Mouse (Mus musculus) frontal cortex, postnatal 25 days (tissue): Measurements from ENCODE around the gene Actr1a.

ENCODE experiments used
- DNase-seq, 2 experiments: peaks; one replicate each; pipeline ENCODE4 v3.0.0; 2022; ENCODE audit warnings: low spot score in 2 of 2

Gene Actr1a

DNA sequence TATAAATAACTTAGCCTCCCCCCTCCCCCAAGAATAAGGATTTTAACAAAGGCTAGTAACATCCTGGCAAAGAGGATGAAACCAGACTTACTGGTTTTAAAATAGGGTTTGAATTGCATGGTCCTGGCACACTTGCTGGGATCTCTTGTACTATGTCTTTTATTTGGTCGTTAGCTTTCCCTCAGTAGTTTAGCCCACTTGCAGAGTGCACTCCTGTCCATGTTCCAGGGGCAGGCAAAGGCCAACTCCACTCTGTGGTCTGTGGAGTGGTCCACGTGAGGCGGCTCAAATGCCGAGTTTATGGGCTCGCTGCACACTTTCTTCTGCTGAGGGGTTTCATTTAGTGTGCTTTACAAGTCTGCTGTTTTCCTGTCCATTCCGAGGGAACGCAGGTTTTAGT is 4.3 kb upstream of the Actr1a start:
- DNase-seq = no peak

DNA sequence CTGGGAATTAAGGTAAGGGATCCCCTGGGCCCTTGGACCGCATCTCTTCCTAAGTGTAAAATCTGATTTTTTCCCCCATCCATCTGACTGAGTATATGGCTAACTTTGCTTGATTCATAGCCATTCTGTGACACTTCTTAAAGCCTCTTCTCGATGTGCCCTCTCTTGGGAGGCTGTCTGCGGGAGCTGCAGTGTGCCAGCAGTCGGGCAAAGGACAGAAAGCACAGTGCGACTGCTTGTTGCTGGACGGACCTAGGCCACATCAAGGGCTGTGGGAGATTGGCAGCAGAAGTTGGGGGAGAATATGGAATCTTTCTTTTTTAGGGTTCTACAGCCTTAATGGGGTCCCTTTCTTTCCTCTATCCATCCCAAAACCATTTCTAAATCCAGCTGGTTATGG is 3.8 kb upstream of the Actr1a start:
- DNase-seq = no peak

DNA sequence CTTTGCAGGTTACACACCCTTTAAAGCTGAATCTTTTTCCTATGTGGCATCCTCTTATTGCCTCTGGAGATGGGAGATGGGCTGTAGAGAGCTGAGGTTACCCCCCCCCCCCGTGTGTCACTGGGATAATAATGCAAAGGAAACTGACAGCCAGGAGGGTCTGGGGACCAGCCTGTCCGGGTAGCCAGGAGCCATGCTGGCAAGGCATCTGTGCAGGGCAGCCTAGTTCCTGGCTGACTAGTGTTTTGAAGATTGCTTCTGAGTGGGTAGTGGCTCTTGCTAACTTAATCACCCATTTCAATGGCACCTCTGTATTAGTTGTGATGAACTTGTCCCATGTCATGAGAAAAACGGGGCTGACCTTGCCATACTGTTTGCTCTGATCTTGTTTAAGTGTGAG is 2.9 kb upstream of the Actr1a start:
- no peak for DNase-seq

DNA sequence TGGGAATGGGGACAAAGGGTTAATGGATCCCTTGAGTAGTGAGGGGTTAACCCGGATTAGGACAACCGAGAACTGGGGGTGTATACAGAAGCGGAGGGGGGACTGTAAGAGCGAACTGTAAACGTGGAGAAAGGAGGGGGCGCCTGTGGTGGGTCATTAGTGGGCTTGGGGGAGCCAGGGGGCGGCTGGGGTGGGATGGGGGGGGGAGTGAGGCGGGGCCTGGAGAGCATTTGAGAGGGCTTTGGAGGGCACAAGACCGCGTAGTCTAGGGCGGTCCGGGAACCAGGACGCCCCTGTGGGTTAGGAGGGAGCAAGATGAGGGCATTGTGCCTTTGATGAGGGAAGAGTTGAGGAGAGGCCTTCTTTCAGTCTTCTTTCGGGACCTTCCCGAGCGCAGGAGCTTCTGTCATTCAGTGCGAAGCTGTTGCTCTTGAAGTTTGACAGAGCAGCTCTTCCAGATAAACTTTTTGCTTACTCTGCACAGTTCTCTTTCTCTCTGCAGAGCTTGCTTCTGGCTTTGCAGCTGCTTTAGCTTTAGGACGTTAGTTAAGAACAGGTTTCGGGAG is 2.0 kb upstream of the Actr1a start:
- DNase-seq = no peak

DNA sequence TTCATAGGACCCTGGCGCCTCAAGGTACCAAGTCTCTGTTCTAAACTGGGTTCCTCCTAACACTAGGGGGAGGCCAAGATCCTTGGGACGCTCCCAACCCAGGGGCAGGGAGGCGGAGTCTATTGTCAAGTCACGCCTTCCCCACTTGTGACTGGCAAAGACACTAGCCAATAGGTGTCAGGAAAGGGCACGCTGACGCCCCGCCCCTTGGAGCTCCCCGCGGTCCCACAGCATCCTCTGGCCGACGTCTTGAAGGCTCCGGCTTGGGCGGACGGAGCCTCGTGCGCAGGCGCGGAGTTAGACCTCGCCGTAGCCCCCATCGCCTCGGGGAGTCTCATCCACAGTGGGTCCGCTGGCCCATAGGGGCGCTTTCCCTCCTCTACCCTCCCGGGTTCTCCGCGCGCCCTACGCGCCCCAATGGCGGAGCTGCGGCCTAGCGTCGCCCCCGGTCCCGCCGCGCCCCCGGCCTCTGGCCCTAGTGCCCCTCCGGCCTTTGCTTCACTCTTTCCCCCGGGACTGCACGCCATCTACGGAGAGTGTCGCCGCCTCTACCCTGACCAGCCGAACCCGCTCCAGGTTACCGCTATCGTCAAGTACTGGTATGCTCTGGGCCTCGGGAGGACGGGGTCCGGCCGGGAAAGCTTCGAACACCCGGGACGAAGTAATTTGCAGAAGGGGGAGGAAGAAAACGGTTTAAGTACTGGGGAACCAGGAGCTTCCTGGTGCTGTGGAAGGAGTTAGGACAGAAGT is 1.3 kb upstream of the Actr1a start, which contains the start of gene Sufu:
Gene Sufu, plus strand, starts transcription at position 211 of the 750 bp plus-strand sequence.
- peak; percentile 96 to 97 for DNase-seq

DNA sequence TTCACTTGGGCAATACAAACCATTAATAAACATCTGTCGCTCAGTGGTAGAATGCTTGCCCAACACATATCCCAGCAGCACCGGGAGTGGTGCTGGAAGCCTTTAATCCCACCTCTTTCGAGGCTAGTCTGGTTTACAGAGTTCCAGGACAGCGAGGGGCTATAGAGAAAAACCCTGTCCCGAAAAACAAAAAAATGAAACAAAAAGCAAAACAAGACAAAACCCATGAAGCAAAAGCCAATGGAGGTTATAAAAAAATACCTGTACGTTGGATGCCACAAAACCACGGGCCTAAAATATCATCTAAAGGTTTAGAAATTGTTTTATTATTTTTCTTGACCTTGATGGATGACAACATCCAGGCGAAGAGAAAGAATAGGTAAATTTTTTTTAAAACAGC is 561 bp upstream of the Actr1a start:
- no peak for DNase-seq

DNA sequence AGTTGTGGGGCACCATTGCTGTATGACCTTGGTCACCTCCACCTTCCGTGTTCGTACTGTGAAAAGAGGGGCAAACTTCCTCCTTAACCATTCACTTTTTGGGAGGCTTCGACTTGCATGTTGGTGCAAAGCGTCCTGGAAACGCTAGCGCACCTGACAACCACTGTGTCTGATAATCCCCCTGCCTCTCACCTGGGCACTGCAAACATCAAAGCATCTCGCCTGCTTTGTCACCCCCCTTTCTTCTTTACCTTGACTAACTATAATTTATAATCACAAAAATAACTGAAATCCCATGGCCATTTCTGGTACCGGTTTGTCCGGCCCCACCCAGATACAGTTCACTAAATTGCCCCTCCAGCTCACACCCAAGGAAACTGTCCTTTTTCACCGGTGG is 838 bp downstream of the Actr1a start:
- DNase-seq = no peak

DNA sequence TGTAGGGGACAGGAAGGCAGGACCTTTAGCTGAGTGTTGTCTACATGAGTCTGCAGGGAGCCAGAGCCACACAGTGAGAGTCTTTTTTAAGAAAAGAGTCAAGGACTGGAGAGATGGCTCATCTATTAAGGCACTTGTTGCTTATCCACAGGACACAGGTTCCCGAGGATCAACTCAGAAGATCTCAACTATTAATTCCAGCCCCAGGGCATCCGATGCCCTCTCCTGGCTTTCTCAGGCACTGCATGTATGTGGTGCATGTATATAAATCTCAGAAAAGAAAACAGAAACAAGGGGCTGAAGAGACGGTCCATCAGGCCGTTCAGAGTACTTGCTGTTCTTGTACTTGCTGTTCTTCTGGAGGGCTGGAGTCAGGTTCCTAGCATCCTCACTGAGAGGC is 3.5 kb downstream of the Actr1a start:
- DNase-seq = no peak

DNA sequence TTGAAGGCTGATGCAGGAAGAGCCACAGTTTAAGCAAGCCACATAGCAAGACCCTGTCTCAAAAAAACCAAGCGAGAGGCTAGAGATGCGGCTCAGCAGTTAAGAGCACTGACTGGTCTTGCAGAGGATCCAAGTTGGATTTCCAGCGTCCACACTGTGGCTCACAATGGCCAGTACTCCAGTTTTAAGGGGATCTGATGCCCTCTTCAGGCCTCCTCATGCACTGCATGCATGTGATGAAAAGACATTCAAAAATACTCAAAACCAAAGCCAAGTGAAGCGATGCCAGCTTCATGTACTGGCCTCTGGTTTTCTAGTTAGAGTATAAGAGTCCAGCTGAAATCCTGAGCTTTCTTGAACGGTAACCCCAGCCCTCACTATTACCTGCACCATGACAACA is 5.7 kb downstream of the Actr1a start:
- no peak for DNase-seq

DNA sequence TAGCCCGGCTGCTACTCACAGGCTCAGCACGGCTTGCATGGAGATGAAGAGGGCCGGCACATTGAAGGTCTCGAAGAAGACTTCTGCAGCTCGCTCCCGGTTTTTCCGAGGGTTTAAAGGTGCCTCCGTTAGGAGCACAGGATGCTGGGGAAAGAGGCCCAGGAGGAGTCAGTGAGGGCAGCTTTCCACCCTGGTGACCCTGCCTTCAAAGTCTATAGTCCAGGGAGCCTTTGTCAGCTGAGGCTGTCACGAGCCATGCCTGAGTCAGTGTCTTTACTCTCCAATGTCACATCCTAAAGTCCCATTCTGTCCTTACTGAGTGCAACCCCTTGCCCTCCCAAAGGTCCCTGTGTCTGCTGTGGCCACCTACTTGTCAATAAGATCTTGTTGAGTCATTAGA is 13.3 kb downstream of the Actr1a start:
- no peak for DNase-seq

DNA sequence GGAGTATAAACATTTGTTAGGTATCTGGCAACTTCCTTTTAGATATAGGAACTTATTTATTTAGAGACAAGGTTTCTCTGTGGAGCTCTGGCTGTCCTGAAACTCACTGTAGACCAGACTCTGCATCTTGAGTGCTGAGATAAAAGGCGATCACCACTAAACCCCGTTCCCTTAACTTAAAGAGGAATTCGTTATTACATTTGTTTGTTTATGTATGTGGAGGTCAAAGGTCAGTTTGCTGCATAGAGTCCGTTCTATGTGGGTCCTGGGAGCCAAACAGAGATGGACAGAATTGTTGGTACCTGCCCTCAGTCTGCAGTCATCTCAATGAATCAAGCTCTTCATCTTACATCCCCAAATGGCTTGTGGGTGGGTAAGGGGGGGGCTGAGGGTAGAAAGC is 19.7 kb downstream of the Actr1a start:
- no peak for DNase-seq

DNA sequence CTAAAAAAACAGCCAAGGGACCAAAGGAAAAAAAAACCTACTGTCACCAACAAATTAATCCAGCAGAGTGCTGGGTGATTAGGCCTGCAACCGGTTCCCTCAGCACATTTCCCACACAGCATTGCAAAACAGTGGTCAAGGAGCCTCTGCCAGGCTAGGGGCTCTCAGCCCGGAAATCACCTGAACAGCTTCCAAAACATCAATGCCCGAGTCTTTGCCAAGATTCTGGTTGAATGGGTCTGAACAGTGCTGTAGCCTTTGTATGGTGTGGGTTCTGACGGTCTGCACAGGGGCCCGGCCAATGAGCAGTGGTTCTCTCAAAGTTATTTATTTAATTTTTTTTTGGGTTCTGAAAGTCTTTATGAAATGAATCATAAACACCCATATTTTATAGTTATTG is 20.1 kb downstream of the Actr1a start:
- no peak for DNase-seq

DNA sequence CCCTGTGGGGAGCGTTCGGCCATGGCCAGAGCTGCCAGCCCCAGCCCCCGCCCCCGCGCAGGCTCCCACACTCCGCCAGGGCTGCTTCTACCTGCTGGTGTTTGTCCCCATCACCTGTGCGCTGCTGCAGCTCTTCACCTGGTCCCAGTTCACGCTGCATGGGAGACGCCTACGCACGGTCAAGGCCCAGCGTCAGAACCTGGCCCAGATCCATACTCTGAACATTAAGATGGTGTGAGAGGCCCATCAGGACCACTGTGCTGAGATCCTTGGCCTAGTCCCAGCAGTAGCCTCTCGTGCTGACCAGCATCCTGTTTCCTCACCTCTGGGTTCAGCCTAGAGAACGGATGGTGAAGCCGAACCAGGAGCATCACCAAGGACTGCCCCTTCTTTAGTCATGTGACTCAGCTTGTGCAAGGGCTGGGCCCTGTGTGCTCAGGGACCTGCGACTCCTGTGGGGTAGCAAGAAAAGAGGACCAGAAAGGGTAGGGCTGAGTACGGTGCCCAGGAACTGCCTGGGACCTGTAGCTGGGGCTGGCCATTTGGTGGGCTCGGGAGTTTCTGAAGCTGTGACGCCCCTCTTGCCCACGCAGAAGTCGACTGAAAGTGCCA is 21.0 kb downstream of the Actr1a start:
- no peak for DNase-seq

DNA sequence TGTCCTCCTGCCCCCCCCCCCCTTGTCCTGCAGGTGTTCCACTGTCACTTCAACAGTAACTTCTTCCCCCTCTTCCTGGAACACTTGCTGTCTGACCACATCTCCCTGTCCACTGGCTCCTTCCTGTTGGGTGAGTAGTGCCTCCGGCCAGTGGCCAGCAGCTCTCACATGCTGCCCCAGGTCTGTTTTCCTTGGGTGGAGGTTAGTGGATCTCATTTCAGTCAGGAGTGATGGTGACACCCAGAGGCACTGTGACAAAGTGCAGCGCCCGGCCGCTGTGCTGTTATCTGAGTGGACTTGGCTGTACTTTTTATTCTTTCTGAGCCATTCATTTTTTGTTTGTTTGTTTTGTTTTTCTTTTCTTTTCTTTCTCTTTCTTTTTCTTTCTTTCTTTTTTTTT is 26.3 kb downstream of the Actr1a start:
- DNase-seq = peak; percentile 42 to 44

DNA sequence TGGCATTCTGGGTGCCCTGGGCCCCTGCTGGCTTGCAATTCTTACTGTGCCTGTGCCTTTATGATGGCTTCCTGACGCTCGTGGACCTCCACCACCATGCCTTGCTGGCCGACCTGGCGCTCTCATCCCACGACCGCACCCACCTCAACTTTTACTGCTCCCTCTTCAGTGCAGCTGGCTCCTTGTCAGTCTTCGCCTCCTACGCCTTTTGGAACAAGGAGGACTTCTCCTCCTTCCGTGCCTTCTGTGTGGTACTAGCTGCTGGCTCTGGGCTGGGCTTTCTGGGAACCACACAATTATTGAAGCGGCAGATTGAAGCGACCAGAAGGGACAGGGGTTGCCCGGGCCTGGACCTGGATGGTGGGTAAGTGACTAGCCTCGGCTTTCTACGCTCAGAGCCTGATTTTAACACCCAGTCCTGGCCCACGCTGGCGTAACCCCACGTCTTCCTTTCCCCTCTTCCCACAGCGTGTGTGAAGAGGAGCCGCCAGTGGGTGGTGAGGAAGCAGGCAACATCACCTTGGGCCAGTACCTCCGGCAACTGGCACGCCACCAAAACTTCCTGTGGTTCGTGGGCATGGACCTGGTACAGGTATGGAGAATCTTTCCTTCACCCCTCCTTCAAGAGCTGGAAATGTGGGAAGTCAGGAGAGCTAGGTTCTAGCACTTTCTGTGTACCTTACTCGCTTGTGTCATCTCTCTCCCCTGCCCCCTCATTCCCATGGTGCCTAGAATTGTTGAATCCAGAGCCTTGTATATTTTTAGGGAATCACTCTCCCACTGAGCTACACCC is 27.6 kb downstream of the Actr1a start:
- DNase-seq = peak in 1 of 2 experiments; percentile 44

DNA sequence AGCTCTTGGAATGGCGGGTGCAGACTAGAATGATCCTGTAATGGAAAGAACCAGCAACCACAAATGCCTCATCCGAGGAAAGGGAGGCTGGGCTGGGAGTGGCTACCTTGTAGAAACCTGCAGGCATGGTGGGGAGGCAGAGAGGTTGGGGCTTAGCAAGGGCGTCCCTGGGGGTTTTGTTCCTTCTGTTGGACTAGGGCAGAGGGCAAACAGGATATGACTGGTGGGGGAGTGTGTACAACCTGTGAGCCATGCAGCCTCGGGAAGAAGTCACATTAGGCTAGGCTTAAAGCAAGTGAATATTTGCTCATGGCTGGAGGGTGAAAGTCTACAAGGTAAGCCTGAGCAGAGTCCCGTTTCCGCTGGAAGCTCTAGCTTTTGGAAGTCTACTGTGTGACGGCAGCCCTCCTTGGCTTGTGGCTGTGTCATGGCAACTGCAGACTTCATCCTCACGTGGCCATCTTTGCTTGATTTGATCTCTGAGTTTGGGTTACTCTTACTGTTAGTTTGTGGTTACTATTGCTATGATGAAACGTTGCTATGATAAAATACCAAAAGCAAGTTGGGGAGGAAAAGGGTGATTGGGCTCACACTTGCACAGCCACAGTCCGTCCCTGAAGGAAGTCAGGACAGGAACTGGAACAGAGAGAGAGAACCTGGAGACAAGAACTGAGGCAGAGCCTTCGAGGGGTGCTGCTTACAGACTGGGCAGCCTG is 32.1 kb downstream of the Actr1a start:
- no peak for DNase-seq

DNA sequence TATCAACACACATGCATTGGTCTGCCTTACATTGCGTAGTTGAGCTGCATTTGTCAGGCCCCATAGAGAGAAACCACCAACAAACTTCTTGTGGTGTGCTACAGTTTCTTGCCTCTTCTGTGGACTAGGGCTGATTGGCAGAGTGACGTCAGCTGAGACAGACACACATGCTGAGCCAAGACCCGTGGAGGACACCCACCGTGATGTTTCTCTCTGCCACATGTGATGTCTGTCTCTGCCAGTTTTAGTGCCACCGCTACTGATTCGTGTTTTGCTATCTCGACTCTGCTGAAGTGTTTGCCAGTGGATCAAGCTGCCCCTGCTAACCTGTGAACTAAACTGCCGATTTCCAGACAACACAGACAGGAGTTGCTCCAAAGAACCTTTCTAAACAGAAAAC is 33.4 kb downstream of the Actr1a start:
- no peak for DNase-seq

DNA sequence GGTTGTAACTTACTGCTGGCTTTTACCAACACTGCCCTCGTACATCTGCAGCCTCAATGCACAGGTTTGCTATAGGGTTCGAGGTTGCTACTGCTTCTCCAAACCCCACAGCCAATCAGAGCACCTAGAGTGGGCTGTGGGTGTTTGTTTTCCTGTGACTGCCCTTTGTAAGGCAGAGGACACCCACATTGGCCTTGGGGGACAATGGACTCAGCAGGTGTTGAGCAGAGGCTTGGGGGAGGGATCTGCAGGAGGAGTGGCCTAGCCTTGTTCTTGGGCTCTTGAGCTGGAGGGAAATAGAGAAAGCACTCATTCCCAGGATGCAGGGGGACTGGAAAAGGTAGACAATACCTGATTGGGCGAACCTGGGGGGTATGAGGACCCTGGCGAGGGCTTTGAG is 37.2 kb downstream of the Actr1a start:
- DNase-seq = no peak

DNA sequence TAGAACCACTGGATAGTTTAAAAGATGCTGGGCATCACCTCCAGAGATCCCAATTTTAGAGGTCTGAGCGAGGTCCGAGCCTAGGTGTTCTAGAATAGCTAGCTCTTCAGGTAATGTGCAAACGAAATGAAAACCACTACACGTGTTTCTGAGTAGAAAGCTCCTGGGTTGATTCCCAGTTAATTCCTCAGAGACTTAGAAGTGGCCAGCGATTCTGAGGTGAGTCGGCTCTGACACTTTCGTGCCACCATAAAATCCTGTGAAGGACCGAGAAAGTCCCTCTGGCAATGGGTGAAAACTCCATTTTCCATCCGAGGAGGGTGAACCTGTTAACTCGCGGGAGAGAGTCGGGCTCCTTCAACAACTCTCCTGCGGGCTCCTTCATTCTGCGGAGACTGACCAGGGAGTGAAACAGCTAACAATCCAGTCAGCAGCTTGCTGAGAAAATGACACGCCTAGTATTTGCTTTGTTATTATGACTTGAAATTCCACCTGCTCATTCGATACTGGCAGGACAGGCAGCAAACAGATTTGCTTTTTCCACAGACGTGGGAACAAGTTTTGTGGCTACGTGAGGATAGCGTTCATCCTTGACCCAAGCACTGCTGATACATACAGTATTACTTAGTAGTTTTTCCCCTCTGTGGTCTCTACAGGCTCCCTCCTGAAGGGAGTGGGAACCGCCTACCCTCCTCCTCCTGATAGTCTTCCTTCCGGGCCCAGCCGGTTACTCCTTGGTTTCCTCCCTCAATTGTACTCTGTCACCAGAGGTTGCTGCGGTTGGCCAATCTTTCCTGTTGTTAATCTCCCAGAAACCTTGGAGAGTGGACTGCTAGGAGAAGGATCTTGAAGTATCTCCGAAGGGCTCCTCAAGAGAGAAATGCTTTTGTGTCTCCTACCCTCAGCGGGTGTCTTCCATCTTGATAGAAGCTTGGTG is 37.9 kb downstream of the Actr1a start:
- DNase-seq = no peak

DNA sequence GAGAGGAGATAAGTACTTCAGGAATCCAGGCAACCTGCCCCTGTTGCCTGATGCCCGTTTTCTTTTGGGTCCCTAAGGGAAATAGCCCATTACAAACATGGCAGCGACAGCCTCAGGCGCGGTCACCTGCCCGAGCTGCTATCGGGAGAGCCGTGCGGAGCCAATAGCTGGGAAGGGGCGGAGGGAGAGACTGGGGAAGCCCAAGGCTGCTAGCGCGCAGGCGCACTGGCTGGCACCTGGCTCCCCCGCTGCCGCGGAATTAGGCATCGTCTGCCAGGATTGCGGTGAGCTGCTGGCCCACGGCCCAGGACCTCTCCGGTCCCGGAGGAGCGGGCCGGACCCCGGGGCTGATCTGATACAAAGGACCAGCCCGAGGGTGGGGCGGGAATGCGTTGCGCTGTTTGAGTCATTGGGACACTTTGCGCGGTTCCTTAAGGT is 38.8 kb downstream of the Actr1a start:
- peak; percentile 72 to 83 for DNase-seq
